Mouse (Mus musculus): ENCODE results near the gene Cbx6. TPM values are rescaled to one million over a fixed set of nuclear protein-coding genes. Genes with fewer than 3 reads are reported as not detected.

Cbx6 gene
- total RNA-seq, 2 experiments from 2014 or later = 12.5 to 14.6 TPM

Other genes starting within 250 kb of the Cbx6 start
- gene Dmc1, start 229.6 kb downstream of the Cbx6 start, total RNA-seq (2021) = not detected
- gene Fam227a, start 175.7 kb downstream of the Cbx6 start, total RNA-seq (2021) = under 1 TPM; 0.41 to 0.48 TPM
- 10 to 100 TPM; 14.3 to 15.8 TPM for gene Cby1, start 175.5 kb downstream of the Cbx6 start, total RNA-seq (2021)
- gene Tomm22, start 163.8 kb downstream of the Cbx6 start, total RNA-seq (2021) = 10 to 100 TPM; 67.1 to 72.6 TPM
- 10 to 100 TPM; 12.1 to 16.0 TPM for gene Josd1, start 146.8 kb downstream of the Cbx6 start, total RNA-seq (2021)
- gene Gtpbp1, start 143.8 kb downstream of the Cbx6 start, total RNA-seq (2021) = 10 to 100 TPM; 20.4 to 21.7 TPM
- gene Sun2, start 92.2 kb downstream of the Cbx6 start, total RNA-seq (2021) = 10 to 100 TPM; 70.7 to 76.5 TPM
- gene Dnal4, start 56.8 kb downstream of the Cbx6 start, total RNA-seq (2021) = 1 to 10 TPM; 5.9 to 6.1 TPM
- 1 to 10 TPM in 1 of 2 experiments, under 1 TPM in 1; 0.72 to 1.0 TPM for gene Nptxr, start 29.9 kb downstream of the Cbx6 start, total RNA-seq (2021)
- gene Npcd, start 451 bp downstream of the Cbx6 start, total RNA-seq (2021) = under 1 TPM in 1 of 2 experiments, not detected in 1; 0.61 TPM
- gene Apobec3, start 57.0 kb upstream of the Cbx6 start, total RNA-seq (2021) = 1 to 10 TPM; 2.3 to 4.0 TPM
- gene Cbx7, start 136.4 kb upstream of the Cbx6 start, total RNA-seq (2021) = 10 to 100 TPM in 1 of 2 experiments, 1 to 10 TPM in 1; 8.6 to 11.1 TPM
- gene Pdgfb, start 180.3 kb upstream of the Cbx6 start, total RNA-seq (2021) = 10 to 100 TPM; 13.9 to 16.7 TPM

All from gastrocnemius, postnatal 25 days (tissue).